In the genomic region with DNA sequence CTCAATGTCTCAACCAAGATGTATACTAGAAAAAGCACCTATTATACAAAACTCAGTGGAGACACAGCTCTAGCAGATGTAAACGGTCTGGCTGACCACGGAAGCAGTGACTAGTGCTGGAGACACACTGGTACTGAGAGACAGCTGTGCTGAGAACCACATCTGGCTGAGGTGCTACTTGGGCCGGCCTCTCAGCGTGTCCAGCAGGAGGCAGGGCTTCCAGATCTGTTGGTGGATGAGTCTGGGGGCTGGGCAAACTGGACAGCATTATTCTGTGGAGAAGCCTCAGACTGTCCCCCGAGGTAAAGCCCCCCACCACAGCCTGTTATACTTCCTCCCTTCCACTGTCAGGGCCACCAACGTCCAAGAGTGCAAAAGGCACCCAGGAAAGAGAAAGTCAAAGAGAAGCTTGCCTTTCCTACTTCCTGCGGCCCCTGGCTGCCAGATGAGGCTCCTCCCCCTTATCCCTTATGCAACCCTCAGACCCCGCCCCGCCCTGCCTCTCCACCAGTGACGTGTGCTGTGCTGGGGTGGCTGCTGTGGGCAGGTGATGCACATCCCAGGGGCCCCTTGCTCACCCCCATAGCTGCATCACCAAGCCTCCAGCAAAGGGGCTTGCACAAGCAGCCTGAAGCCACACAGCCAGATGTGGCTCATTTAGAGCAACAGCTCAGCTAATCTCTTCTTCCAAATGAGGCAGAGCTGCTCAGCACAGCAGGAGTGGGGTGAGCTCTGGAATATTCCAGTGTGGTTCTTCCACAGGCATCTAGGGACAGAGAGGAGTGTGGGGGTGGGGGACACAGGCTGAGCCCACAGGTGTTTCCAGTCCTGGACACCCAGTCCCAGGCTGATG, we compare ENCODE assay signal across 8 mouse cellular contexts. TPM values are rescaled to one million over a fixed set of nuclear protein-coding genes. Genes with fewer than 3 reads are reported as not detected.
DNase-seq lines count a peak whose midpoint lies in the region; ATAC-seq and TF ChIP-seq lines count a peak whose summit lies in the region.

No protein-coding gene starts in this region.

- TF ChIP-seq CTCF in G1E (IDR thresholded peaks at IDR 0.05; ENCODE audit: low read depth, low read length) = no peak
- TF ChIP-seq CTCF in embryonic fibroblast, embryonic 13.5 days (IDR thresholded peaks at IDR 0.05; ENCODE audit: borderline replicate concordance, insufficient read depth, low read length) = no peak
- TF ChIP-seq CTCF in spleen, adult 2 months (IDR thresholded peaks at IDR 0.05; ENCODE audit: extremely low read depth, insufficient read depth, insufficient read length, insufficient replicate concordance) = no peak

- peak; percentile 82 for ATAC-seq in G1E (ENCODE audit: extremely low read depth, insufficient number of reproducible peaks, low FRiP score, poor library complexity, severe bottlenecking)
- 0 out of 2 replicates have a peak, but pooled peaks have one; percentile 23 for ATAC-seq in heart, embryonic 15.5 days (replicated peaks; ENCODE audit: insufficient number of reproducible peaks, insufficient read depth, low FRiP score, low read depth)

- WGBS in heart, embryonic 15.5 days = 34% methylated on average over 10 of the region's 10 CpGs
- 18% methylated on average over 10 of the region's 10 CpGs for WGBS in spleen, adult 2 months

- DNase-seq in 3134 (ENCODE audit: extremely low read depth, insufficient read length, low spot score) (peak; percentile 68), G1E (ENCODE audit: low spot score) (peak; percentile 82)
- peak; percentile 66 for DNase-seq in kidney, postnatal 10 days
- peak; percentile 75 for DNase-seq in lung, postnatal 25 days (ENCODE audit: low spot score)
- DNase-seq in spleen, adult 2 months (ENCODE audit: low read depth in 1 of 2, low spot score in 2 of 2) = peak; percentile 30 to 50
- DNase-seq in layer of hippocampus, postnatal 14 days (ENCODE audit: low spot score in 2 of 2) = no peak

- no peaks in the 10 kb centered on the region for H3K27me3 ChIP-seq in G1E (ENCODE audit: insufficient read depth, low read length)
- H3K27me3 ChIP-seq in heart, embryonic 15.5 days = no peaks in the 10 kb centered on the region
- H3K27me3 ChIP-seq in spleen, adult 2 months (ENCODE audit: control insufficient read depth, insufficient read depth, low read length) = no peaks in the 10 kb centered on the region

- peak overlapping the region; percentile 60; the same call in 1 of the 2 replicates for H3K4me3 ChIP-seq in G1E (ENCODE audit: low read depth, low read length)
- no peak overlapping the region for H3K4me3 ChIP-seq in embryonic fibroblast, embryonic 13.5 days (ENCODE audit: insufficient read depth, low read length)
- no peak overlapping the region for H3K4me3 ChIP-seq in heart, embryonic 15.5 days
- 0 out of 2 replicates have a peak overlapping the region, but pooled peaks have one; percentile 18 for H3K4me3 ChIP-seq in spleen, adult 2 months (ENCODE audit: extremely low read depth, insufficient read depth, insufficient read length)

- H3K36me3 ChIP-seq in G1E (replicated peaks) = peaks cover 85% of the 10 kb centered on the region
- no peaks in the 10 kb centered on the region for H3K36me3 ChIP-seq in heart, embryonic 15.5 days
- H3K36me3 ChIP-seq in spleen, adult 2 months (ENCODE audit: control insufficient read depth, insufficient read depth, low read length) = no peaks in the 10 kb centered on the region

- peak overlapping the region; percentile 39; the same call in 1 of the 2 replicates for H3K4me2 ChIP-seq in heart, embryonic 15.5 days

- H3K9ac ChIP-seq in heart, embryonic 15.5 days = no peak overlapping the region

- peak overlapping the region; percentile 34 for H3K27ac ChIP-seq in embryonic fibroblast, embryonic 13.5 days (ENCODE audit: insufficient read depth, low read length)
- peak overlapping the region; percentile 40 for H3K27ac ChIP-seq in heart, embryonic 15.5 days
- peak overlapping the region; percentile 51 for H3K27ac ChIP-seq in spleen, adult 2 months (ENCODE audit: insufficient read depth, low read length)

- H3K9me3 ChIP-seq in G1E (replicated peaks) = no peaks in the 10 kb centered on the region
- no peaks in the 10 kb centered on the region for H3K9me3 ChIP-seq in heart, embryonic 15.5 days (replicated peaks)

- no peak for TF ChIP-seq POLR2A in embryonic fibroblast, embryonic 13.5 days (IDR thresholded peaks at IDR 0.05; ENCODE audit: low read depth, low read length)
- TF ChIP-seq POLR2A in spleen, adult 2 months (IDR thresholded peaks at IDR 0.05; ENCODE audit: low read depth, low read length) = no peak

- H3K4me1 ChIP-seq in G1E (ENCODE audit: insufficient read depth, low read depth, low read length) = peaks cover 73% of the 10 kb centered on the region
- H3K4me1 ChIP-seq in embryonic fibroblast, embryonic 13.5 days (ENCODE audit: control insufficient read depth, insufficient read depth, low read length) = peaks cover 9% of the 10 kb centered on the region
- H3K4me1 ChIP-seq in heart, embryonic 15.5 days (replicated peaks) = peaks cover 24% of the 10 kb centered on the region
- peaks cover 4% of the 10 kb centered on the region; the same call in 1 of the 2 replicates for H3K4me1 ChIP-seq in spleen, adult 2 months (ENCODE audit: control insufficient read depth, insufficient read depth, insufficient read length)

RNA-seq across cellular contexts. Expression of gene Pdxk, which starts 7.1 kb away (rescaled TPM):
- total RNA-seq in G1E (2014; fragmentation: Nextera tagmentation) (33.6 and 36.2 TPM in 2 replicates), G1E (2017) (44.6 and 47.1 TPM in 2 replicates)
- 20.8 and 23.0 TPM in 2 replicates for polyA plus RNA-seq in G1E (2012)
- 8.4 and 12.4 TPM in 2 replicates for polyA plus RNA-seq in embryonic fibroblast, embryonic 13.5 days (2011; ENCODE audit: insufficient read length, low read depth, missing spikeins)
- 4.6 and 8.7 TPM in 2 replicates for polyA plus RNA-seq in heart, embryonic 15.5 days (2015; fragmentation: Nextera tagmentation; extraction: Ambion mirVana)
- 13.6 and 15.2 TPM in 2 replicates for polyA plus RNA-seq in spleen, adult 2 months (2012; rRNA removed)
- 10 to 100 TPM; 71.0 to 73.2 TPM for total RNA-seq in layer of hippocampus, postnatal 14 days (2021)

RNA-seq across cellular contexts. Expression of gene Cstb, which starts 32.3 kb away (rescaled TPM):
- 33.7 and 47.1 TPM in 2 replicates for total RNA-seq in G1E (2014; fragmentation: Nextera tagmentation)
- total RNA-seq in G1E (2017) = 251 and 260 TPM in 2 replicates
- 20.0 and 40.3 TPM in 2 replicates for polyA plus RNA-seq in G1E (2012)
- polyA plus RNA-seq in embryonic fibroblast, embryonic 13.5 days (2011; ENCODE audit: insufficient read length, low read depth, missing spikeins) = 386 and 437 TPM in 2 replicates
- polyA plus RNA-seq in heart, embryonic 15.5 days (2015; fragmentation: Nextera tagmentation; extraction: Ambion mirVana) = 114 and 160 TPM in 2 replicates
- polyA plus RNA-seq in spleen, adult 2 months (2012; rRNA removed) = 18.6 and 20.4 TPM in 2 replicates
- 10 to 100 TPM; 33.8 to 37.6 TPM for total RNA-seq in layer of hippocampus, postnatal 14 days (2021)

RNA-seq across cellular contexts. Expression of gene Rrp1, which starts 44.9 kb away (rescaled TPM):
- 172 and 189 TPM in 2 replicates for total RNA-seq in G1E (2014; fragmentation: Nextera tagmentation)
- total RNA-seq in G1E (2017) = 423 and 464 TPM in 2 replicates
- 372 and 420 TPM in 2 replicates for polyA plus RNA-seq in G1E (2012)
- 130 and 139 TPM in 2 replicates for polyA plus RNA-seq in embryonic fibroblast, embryonic 13.5 days (2011; ENCODE audit: insufficient read length, low read depth, missing spikeins)
- 202 and 247 TPM in 2 replicates for polyA plus RNA-seq in heart, embryonic 15.5 days (2015; fragmentation: Nextera tagmentation; extraction: Ambion mirVana)
- polyA plus RNA-seq in spleen, adult 2 months (2012; rRNA removed) = 60.2 and 62.0 TPM in 2 replicates
- 100 to 1,000 TPM; 337 to 342 TPM for total RNA-seq in layer of hippocampus, postnatal 14 days (2021)

RNA-seq across cellular contexts. Expression of gene Olfr1358, which starts 59.5 kb away (rescaled TPM):
- total RNA-seq in G1E (2014; fragmentation: Nextera tagmentation) (not detected in 2 replicates), G1E (2017) (0.17 TPM in 1 of 2 replicates, not detected in the other)
- polyA plus RNA-seq in G1E (2012) = not detected in 2 replicates
- not detected in 2 replicates for polyA plus RNA-seq in embryonic fibroblast, embryonic 13.5 days (2011; ENCODE audit: insufficient read length, low read depth, missing spikeins)
- polyA plus RNA-seq in heart, embryonic 15.5 days (2015; fragmentation: Nextera tagmentation; extraction: Ambion mirVana) = not detected in 2 replicates
- not detected in 2 replicates for polyA plus RNA-seq in spleen, adult 2 months (2012; rRNA removed)
- not detected for total RNA-seq in layer of hippocampus, postnatal 14 days (2021)

Comparison
In these comparisons a context has a peak if more than half of its experiments do, and no peak if none do; other contexts are left out.
1. DNase-seq: peak in 3134 (single experiment), G1E (single experiment), kidney, postnatal 10 days (single experiment), lung, postnatal 25 days (single experiment) and spleen, adult 2 months (2 of 2); none in layer of hippocampus, postnatal 14 days (0 of 2).
2. H3K4me3 ChIP-seq: peak in G1E (single experiment) and spleen, adult 2 months (single experiment); none in embryonic fibroblast, embryonic 13.5 days (single experiment) and heart, embryonic 15.5 days (single experiment).
3. Peak in every context shown above with its lines, with median percentiles within 50 percentile points of each other: H3K27ac ChIP-seq.